Mouse (Mus musculus) MEL (cell line): ENCODE results near the gene Zbtb20.

ENCODE experiments used
- CHD1 ChIP-seq: IDR thresholded peaks from 2 replicates; pipeline ENCODE4 v1.6.1; 2012; ENCODE audit warnings: low read depth, mild to moderate bottlenecking, inconsistent platforms, low read length, improper control_type of control experiment
- CTCF ChIP-seq, 3 experiments: IDR thresholded peaks in 2 of 3; conservative IDR thresholded peaks in 1 of 3; 2 replicates each; pipeline ENCODE4 v1.5.1; 2011 to 2012; ENCODE audit warnings: low read length in 3 of 3, low read depth in 2 of 3, mild to moderate bottlenecking in 2 of 3, improper control_type of control experiment in 1 of 3, inconsistent platforms in 1 of 3, mixed read lengths in 1 of 3, moderate library complexity in 1 of 3; ENCODE audit not compliant: control insufficient read depth in 1 of 3, insufficient read depth in 1 of 3, poor library complexity in 1 of 3, severe bottlenecking in 1 of 3
- GATA1 ChIP-seq: IDR thresholded peaks from 2 replicates; pipeline ENCODE4 v1.6.1; 2011; ENCODE audit warnings: low read depth, low read length, improper control_type of control experiment
- MAZ ChIP-seq: IDR thresholded peaks from 2 replicates; pipeline ENCODE4 v1.6.1; 2012; ENCODE audit warnings: low read depth, mild to moderate bottlenecking, inconsistent platforms, low read length, improper control_type of control experiment
- MYB ChIP-seq: IDR thresholded peaks from 2 replicates; pipeline ENCODE4 v1.6.1; 2011; ENCODE audit warnings: mild to moderate bottlenecking, low read depth, low read length, improper control_type of control experiment
- NRF1 ChIP-seq: IDR thresholded peaks from 2 replicates; pipeline ENCODE4 v1.6.1; 2014; ENCODE audit warnings: low read depth, mild to moderate bottlenecking, inconsistent platforms, low read length, improper control_type of control experiment, moderate library complexity; ENCODE audit not compliant: poor library complexity, insufficient read depth, severe bottlenecking
- POLR2A ChIP-seq, 2 experiments: IDR thresholded peaks; 2 replicates each; pipeline ENCODE4 v1.6.1; 2011 to 2012; ENCODE audit warnings: low read length in 2 of 2, mild to moderate bottlenecking in 2 of 2, control low read depth in 1 of 2, improper control_type of control experiment in 1 of 2, low read depth in 1 of 2, moderate library complexity in 1 of 2; ENCODE audit not compliant: control insufficient read depth in 1 of 2, insufficient read depth in 1 of 2, poor library complexity in 1 of 2
- TCF12 ChIP-seq: IDR thresholded peaks from 2 replicates; pipeline ENCODE4 v1.6.1; 2014; ENCODE audit warnings: low read depth, mild to moderate bottlenecking, inconsistent platforms, low read length, improper control_type of control experiment, moderate library complexity
- USF1 ChIP-seq: IDR thresholded peaks from 2 replicates; pipeline ENCODE4 v1.6.1; 2014; ENCODE audit warnings: low read depth, mild to moderate bottlenecking, inconsistent platforms, low read length, improper control_type of control experiment, moderate library complexity
- ZC3H11A ChIP-seq: IDR thresholded peaks from 2 replicates; pipeline ENCODE4 v1.6.1; 2012; ENCODE audit warnings: low read depth, mild to moderate bottlenecking, inconsistent platforms, low read length, improper control_type of control experiment
- ZMIZ1 ChIP-seq: IDR thresholded peaks from 2 replicates; pipeline ENCODE4 v1.6.1; 2012; ENCODE audit warnings: low read depth, mild to moderate bottlenecking, inconsistent platforms, low read length, improper control_type of control experiment, moderate library complexity

DNA sequence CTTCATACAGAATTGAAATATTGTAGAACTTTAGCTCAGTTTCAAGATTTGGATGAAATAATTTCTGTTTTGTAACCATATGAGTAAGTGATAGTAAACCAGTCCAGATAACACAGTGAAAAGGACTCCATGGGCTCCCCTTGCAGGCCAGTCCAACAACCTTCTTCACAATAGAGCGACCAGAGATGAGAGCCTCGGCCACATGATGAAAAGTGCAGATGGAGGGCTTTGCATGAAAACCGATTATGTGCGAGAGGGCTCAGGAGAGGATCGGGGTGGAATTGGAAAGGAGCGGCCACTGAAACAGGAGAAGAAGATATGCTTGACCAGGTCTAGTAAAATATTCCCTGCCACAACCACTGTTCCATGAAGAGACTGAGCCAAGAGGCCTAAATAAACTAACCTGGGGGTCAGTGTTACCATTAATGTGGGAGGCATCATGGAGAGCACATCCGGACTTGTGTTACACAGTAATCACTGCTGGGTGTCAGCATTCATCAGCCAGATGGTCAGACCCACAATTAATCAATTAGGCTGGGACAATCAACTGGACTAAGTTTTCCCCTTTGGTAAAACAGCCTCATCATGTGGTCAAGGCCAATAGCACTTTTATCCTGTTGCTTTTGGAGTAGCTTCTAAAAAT is 485.3 kb downstream of the Zbtb20 start:
- no peak for TF ChIP-seq CTCF (IDR thresholded peaks at IDR 0.05 in 2 of 3, conservative IDR thresholded peaks at IDR 0.05 in 1 of 3; ENCODE audit: control insufficient read depth in 1 of 3, insufficient read depth in 1 of 3, low read depth in 2 of 3, low read length in 3 of 3, poor library complexity in 1 of 3, severe bottlenecking in 1 of 3)
- TF ChIP-seq POLR2A (IDR thresholded peaks at IDR 0.05; ENCODE audit: control insufficient read depth in 1 of 2, insufficient read depth in 1 of 2, low read depth in 1 of 2, low read length in 2 of 2, poor library complexity in 1 of 2), result no peak
- TF ChIP-seq MAZ, result no peak
- TF ChIP-seq MYB, result no peak
- TF ChIP-seq GATA1, result no peak
- TF ChIP-seq ZC3H11A, result no peak
- TF ChIP-seq ZMIZ1, result no peak
- no peak for TF ChIP-seq NRF1
- no peak for TF ChIP-seq USF1
- no peak for TF ChIP-seq TCF12
- no peak for TF ChIP-seq CHD1
